Mouse (Mus musculus): ENCODE data around the gene Wnt5b.

DNA sequence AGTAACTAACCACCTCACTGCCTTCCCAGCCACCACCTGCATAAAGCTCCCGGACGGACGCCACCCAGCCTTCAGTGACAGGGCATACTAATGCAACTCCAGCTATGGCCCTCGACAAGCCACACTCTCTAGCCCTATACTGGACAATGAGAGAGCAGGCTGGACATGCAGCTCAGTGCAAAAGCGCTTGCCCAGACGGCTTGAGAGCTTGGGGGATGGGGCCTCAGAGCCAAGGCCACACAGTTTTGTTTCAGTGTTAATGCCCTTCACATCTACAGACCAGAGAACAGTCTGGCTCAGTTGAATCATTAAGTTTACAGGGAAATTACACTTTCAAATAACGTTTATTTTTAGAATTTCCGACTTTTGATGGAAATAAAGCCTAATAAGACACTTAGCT lies 86.0 kb downstream of the Wnt5b start:
- no peak for TF ChIP-seq CTCF (IDR thresholded peaks at IDR 0.05; ENCODE audit: low read depth, low read length)
- no peak for TF ChIP-seq POLR2A (IDR thresholded peaks at IDR 0.05; ENCODE audit: borderline replicate concordance, low read depth, low read length)
